Mouse (Mus musculus): ENCODE measurements at regions not wholly inside any gene's neighbourhood (a gene's known extent, or its start where the extent isn't known, plus 50 kb on each side); places are given as distances from the start of the nearest gene placed in this dataset.

- no peak for DNase-seq (ENCODE audit: low read depth, low spot score)
Measured at GRCm38 (mm10) chr11:92858170-92858569, 239.7 kb upstream of the Car10 start.

GRCm38 (mm10) chr11:92889693-92890454, 208.0 kb upstream of the Car10 start:
- DNase-seq (ENCODE audit: low read depth, low spot score), result peak; percentile 19

- DNase-seq (ENCODE audit: low read depth, low spot score), result no peak
Measured at GRCm38 (mm10) chr11:92899296-92899695, 198.5 kb upstream of the Car10 start.

Data from telencephalon, adult 2 months (tissue).